Mouse (Mus musculus) thymus, postnatal 36 days (tissue): ENCODE data around the gene Elfn2.

Experiments used
- DNase-seq, 2 experiments: peaks; one replicate each; pipeline ENCODE4 v3.0.0; 2022; ENCODE audit warnings: mixed read lengths in 2 of 2

The Elfn2 gene

GRCm38 (mm10) chr15:78720094-78720493 lies 1.5 kb upstream of the Elfn2 start:
- DNase-seq, result peak; percentile 66 to 75

- DNase-seq, result peak; percentile 30 to 38
Observed at GRCm38 (mm10) chr15:78719416-78719815, 845 bp upstream of the Elfn2 start.

GRCm38 (mm10) chr15:78716936-78717335 lies 1.6 kb downstream of the Elfn2 start:
- DNase-seq, result no peak

GRCm38 (mm10) chr15:78715856-78716255 lies 2.7 kb downstream of the Elfn2 start:
- DNase-seq, result peak; percentile 57 to 60

- no peak for DNase-seq
Observed at GRCm38 (mm10) chr15:78713751-78714150, 4.8 kb downstream of the Elfn2 start.

- peak; percentile 52 to 64 for DNase-seq
Observed at GRCm38 (mm10) chr15:78712335-78713258, 6.0 kb downstream of the Elfn2 start.

GRCm38 (mm10) chr15:78711935-78712334 lies 6.6 kb downstream of the Elfn2 start:
- no peak for DNase-seq

- no peak for DNase-seq
Observed at GRCm38 (mm10) chr15:78710634-78711033, 7.9 kb downstream of the Elfn2 start.

- no peak for DNase-seq
Observed at GRCm38 (mm10) chr15:78709767-78710166, 8.8 kb downstream of the Elfn2 start.

- DNase-seq, result no peak
Observed at GRCm38 (mm10) chr15:78706630-78707029, 11.9 kb downstream of the Elfn2 start.

- no peak for DNase-seq
Observed at GRCm38 (mm10) chr15:78704824-78705223, 13.7 kb downstream of the Elfn2 start.

GRCm38 (mm10) chr15:78704007-78704406 lies 14.6 kb downstream of the Elfn2 start:
- no peak for DNase-seq

GRCm38 (mm10) chr15:78700420-78700819 lies 18.2 kb downstream of the Elfn2 start:
- no peak for DNase-seq

- DNase-seq, result no peak
Observed at GRCm38 (mm10) chr15:78699513-78699912, 19.1 kb downstream of the Elfn2 start.

GRCm38 (mm10) chr15:78698491-78699135 lies 20.0 kb downstream of the Elfn2 start:
- no peak for DNase-seq

GRCm38 (mm10) chr15:78698084-78698483 lies 20.5 kb downstream of the Elfn2 start:
- no peak for DNase-seq

- no peak for DNase-seq
Observed at GRCm38 (mm10) chr15:78695745-78696144, 22.8 kb downstream of the Elfn2 start.

- no peak for DNase-seq
Observed at GRCm38 (mm10) chr15:78692505-78692904, 26.1 kb downstream of the Elfn2 start.

- no peak for DNase-seq
Observed at GRCm38 (mm10) chr15:78690716-78691115, 27.9 kb downstream of the Elfn2 start.

- no peak for DNase-seq
Observed at GRCm38 (mm10) chr15:78686910-78687309, 31.7 kb downstream of the Elfn2 start.

GRCm38 (mm10) chr15:78684111-78684510 lies 34.5 kb downstream of the Elfn2 start:
- peak; percentile 11 to 33 for DNase-seq

GRCm38 (mm10) chr15:78683474-78683873 lies 35.1 kb downstream of the Elfn2 start:
- DNase-seq, result peak; percentile 33 to 45

GRCm38 (mm10) chr15:78681781-78682180 lies 36.8 kb downstream of the Elfn2 start:
- no peak for DNase-seq

- DNase-seq, result no peak
Observed at GRCm38 (mm10) chr15:78681301-78681700, 37.3 kb downstream of the Elfn2 start.
